Mouse (Mus musculus) lung, postnatal 0 days (tissue): ENCODE results near the gene Flrt2.

Experiments
- CTCF ChIP-seq: IDR thresholded peaks from 2 replicates; pipeline ENCODE4 v1.5.1; 2016; ENCODE audit warnings: antibody characterized with exemption, mild to moderate bottlenecking
- EP300 ChIP-seq: IDR thresholded peaks from 2 replicates; pipeline ENCODE4 v1.6.1; 2016; ENCODE audit warnings: antibody characterized with exemption, mild to moderate bottlenecking, control low read depth

GRCm38 (mm10) chr12:95656594-95656993, 35.4 kb upstream of the Flrt2 start:
- TF ChIP-seq CTCF (no peak), EP300 (no peak)
